Mouse (Mus musculus) MEL (cell line): ENCODE results near the gene Iqcf5. TPM values are rescaled to one million over a fixed set of nuclear protein-coding genes. Genes with fewer than 3 reads are reported as not detected.

Source experiments
- DNase-seq: peaks from one replicate; pipeline ENCODE4 v3.0.0; 2011; ENCODE audit warnings: low read depth, low spot score
- H3K27ac ChIP-seq: 2 replicates; pipeline ENCODE4 v1.5.1; 2012; ENCODE audit warnings: low read depth, mild to moderate bottlenecking, control low read depth, low read length, moderate library complexity; ENCODE audit not compliant: control insufficient read depth
- H3K27me3 ChIP-seq, 2 experiments: fragments of 150-350 bp in 1 of 2; sonication (generic) in 1 of 2; 2 replicates each; pipeline ENCODE4 v1.6.1; 2012; ENCODE audit warnings: low read length in 2 of 2, mild to moderate bottlenecking in 2 of 2, improper control_type of control experiment in 1 of 2, moderate library complexity in 1 of 2; ENCODE audit not compliant: insufficient read depth in 2 of 2, control insufficient read depth in 1 of 2
- H3K36me3 ChIP-seq, 2 experiments: 2 replicates each; pipeline ENCODE4 v1.6.1; 2012 to 2014; ENCODE audit warnings: low read length in 2 of 2, improper control_type of control experiment in 1 of 2, inconsistent platforms in 1 of 2, mild to moderate bottlenecking in 1 of 2; ENCODE audit not compliant: insufficient read depth in 2 of 2, control insufficient read depth in 1 of 2
- H3K4me1 ChIP-seq, 2 experiments: fragments of 150-350 bp in 1 of 2; sonication (generic) in 1 of 2; 2 replicates each; pipeline ENCODE4 v1.6.1; 2012; ENCODE audit warnings: low read length in 2 of 2, improper control_type of control experiment in 1 of 2, mild to moderate bottlenecking in 1 of 2; ENCODE audit not compliant: insufficient read depth in 2 of 2, control insufficient read depth in 1 of 2
- H3K4me3 ChIP-seq, 2 experiments: fragments of 150-350 bp in 1 of 2; sonication (generic) in 1 of 2; 2 replicates each; pipeline ENCODE4 v1.5.1; 2012; ENCODE audit warnings: low read depth in 2 of 2, low read length in 2 of 2, mild to moderate bottlenecking in 2 of 2, moderate library complexity in 2 of 2, control low read depth in 1 of 2, improper control_type of control experiment in 1 of 2; ENCODE audit not compliant: control insufficient read depth in 1 of 2, insufficient read depth in 1 of 2
- H3K79me2 ChIP-seq: 2 replicates; pipeline ENCODE4 v1.6.1; 2012; ENCODE audit warnings: mild to moderate bottlenecking, low read length, moderate library complexity; ENCODE audit not compliant: control insufficient read depth, poor library complexity, insufficient read depth
- H3K9ac ChIP-seq: 2 replicates; pipeline ENCODE4 v1.6.1; 2012; ENCODE audit warnings: low read depth, mild to moderate bottlenecking, control low read depth, low read length, moderate library complexity; ENCODE audit not compliant: control insufficient read depth, poor library complexity, severe bottlenecking
- H3K9me3 ChIP-seq: fragments of 150-350 bp; sonication (generic); replicated peaks from 2 replicates; pipeline ENCODE4 v1.6.1; 2012; ENCODE audit warnings: mild to moderate bottlenecking, low read length, improper control_type of control experiment, moderate library complexity; ENCODE audit not compliant: insufficient read depth
- BHLHE40 ChIP-seq: IDR thresholded peaks from 2 replicates; pipeline ENCODE4 v1.6.1; 2012; ENCODE audit warnings: low read depth, mild to moderate bottlenecking, inconsistent platforms, low read length, improper control_type of control experiment, borderline replicate concordance
- GATA1 ChIP-seq: IDR thresholded peaks from 2 replicates; pipeline ENCODE4 v1.6.1; 2011; ENCODE audit warnings: low read depth, low read length, improper control_type of control experiment
- MEF2A ChIP-seq: IDR thresholded peaks from 2 replicates; pipeline ENCODE4 v1.6.1; 2014; ENCODE audit warnings: low read depth, mild to moderate bottlenecking, inconsistent platforms, low read length, improper control_type of control experiment; ENCODE audit not compliant: poor library complexity, insufficient replicate concordance, severe bottlenecking; ENCODE audit errors: extremely low read depth
- RAD21 ChIP-seq: IDR thresholded peaks from 2 replicates; pipeline ENCODE4 v1.6.1; 2011; ENCODE audit warnings: mild to moderate bottlenecking, low read depth, low read length, improper control_type of control experiment
- TAL1 ChIP-seq: IDR thresholded peaks from 2 replicates; pipeline ENCODE4 v1.6.1; 2012; ENCODE audit warnings: mild to moderate bottlenecking, inconsistent platforms, low read length, moderate library complexity, mixed read lengths
- TBP ChIP-seq: IDR thresholded peaks from 2 replicates; pipeline ENCODE4 v1.8.0; 2011; ENCODE audit warnings: low read depth, low read length, improper control_type of control experiment
- USF1 ChIP-seq: IDR thresholded peaks from 2 replicates; pipeline ENCODE4 v1.6.1; 2014; ENCODE audit warnings: low read depth, mild to moderate bottlenecking, inconsistent platforms, low read length, improper control_type of control experiment, moderate library complexity
- polyA plus RNA-seq, 2 experiments: library from polyadenylated mRNA; stranded (reverse) in 1 of 2; unstranded in 1 of 2; fragments of >175 nt in 1 of 2; fragments of >200 nt in 1 of 2; gene quantifications; 2 replicates each; pipeline versions ENCODE4 v1.2.1 to v1.2.4; 2012; ENCODE audit warnings: low replicate concordance in 2 of 2, low read depth in 1 of 2; ENCODE audit not compliant: insufficient read length in 2 of 2, insufficient read depth in 1 of 2, missing spikeins in 1 of 2
- total RNA-seq: library from RNA; depleted of rRNA; stranded (reverse); fragments of 300-350 nt; gene quantifications from 2 replicates; pipeline ENCODE4 v1.2.3, GENCODE M21; 2012

The Iqcf5 gene
- total and polyA plus RNA-seq, 3 experiments: 0.81 to 1.5 TPM; not detected in 1

DNA sequence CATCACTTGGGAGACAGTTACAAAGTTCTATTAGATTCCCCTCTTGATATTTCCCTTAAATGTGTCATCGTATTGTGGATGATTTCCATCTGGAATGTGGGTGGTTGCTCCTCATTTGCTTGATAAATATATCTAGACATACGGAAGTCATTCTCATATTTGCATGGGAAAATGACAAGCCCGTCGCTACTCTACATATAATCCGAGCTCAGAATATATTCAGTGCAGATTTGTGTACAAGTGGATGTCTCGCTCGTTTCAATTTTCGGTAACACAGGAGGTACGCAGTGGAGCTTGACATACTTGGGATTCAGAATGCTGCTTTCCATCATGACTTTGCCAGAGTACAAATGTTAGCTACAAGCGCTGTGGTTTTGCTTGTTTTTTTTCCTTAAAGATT, 5.0 kb upstream of the Iqcf5 start:
- no peak for DNase-seq
- peaks cover 0 to 5% of the 10 kb centered on the region in 2 experiments; a peak in 2 of 4 replicates for H3K36me3 ChIP-seq
- TF ChIP-seq RAD21 (no peak), MEF2A (no peak)
- H3K27ac ChIP-seq: no peak overlapping the region
- peaks cover 3% of the 10 kb centered on the region in 2 experiments; a peak in 2 of 4 replicates for H3K27me3 ChIP-seq
- H3K79me2 ChIP-seq: no peaks in the 10 kb centered on the region
- H3K9ac ChIP-seq: no peak overlapping the region
- H3K4me3 ChIP-seq: no peak overlapping the region
- no peaks in the 10 kb centered on the region for H3K9me3 ChIP-seq
- H3K4me1 ChIP-seq: peaks cover 0 to 9% of the 10 kb centered on the region in 2 experiments; a peak in 2 of 4 replicates

DNA sequence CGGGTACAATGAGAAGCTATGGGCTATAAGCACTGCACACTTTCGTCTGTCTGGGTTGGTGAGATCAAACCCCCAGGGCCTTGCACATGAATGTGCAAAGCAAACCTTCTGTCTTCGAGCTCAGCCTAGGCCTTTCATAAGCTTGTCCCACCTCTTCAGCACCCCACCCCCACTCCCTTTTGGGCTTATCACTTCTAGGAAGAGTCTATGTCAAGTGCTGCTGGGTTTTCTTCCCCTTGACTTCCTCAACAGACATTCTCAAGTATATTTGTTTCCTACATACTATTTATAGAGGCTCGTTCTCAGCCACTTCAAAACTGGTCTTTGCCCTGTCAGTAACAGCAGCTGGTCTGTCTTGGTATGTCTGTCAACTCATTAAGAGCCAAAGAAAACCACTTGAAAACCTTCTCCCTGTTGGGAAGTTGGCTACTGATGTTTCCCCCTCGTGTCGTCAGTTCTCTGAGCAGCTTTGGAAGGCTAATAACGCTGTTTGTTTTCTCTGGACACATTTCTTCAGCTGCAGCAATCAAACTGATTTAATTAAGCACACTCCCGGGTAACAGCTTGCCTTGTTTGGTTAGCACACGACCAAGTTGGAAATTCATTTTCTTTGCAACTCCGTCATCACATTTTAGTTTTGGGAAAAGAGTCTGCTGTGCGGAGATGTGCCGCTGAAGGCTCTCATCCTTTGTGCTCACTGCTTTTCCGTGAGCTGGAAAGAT, 1.5 kb upstream of the Iqcf5 start:
- peak; percentile 76 for DNase-seq
- H3K27me3 ChIP-seq: peaks cover under 1 to 3% of the 10 kb centered on the region in 2 experiments; a peak in 2 of 4 replicates
- peaks cover 0 to 5% of the 10 kb centered on the region in 2 experiments; a peak in 2 of 4 replicates for H3K36me3 ChIP-seq
- no peak overlapping the region for H3K27ac ChIP-seq
- no peaks in the 10 kb centered on the region for H3K9me3 ChIP-seq
- TF ChIP-seq BHLHE40 (no peak), GATA1 (peak; percentile 54), TBP (no peak)
- H3K79me2 ChIP-seq: no peaks in the 10 kb centered on the region
- H3K4me1 ChIP-seq: peaks cover 0 to 9% of the 10 kb centered on the region in 2 experiments; a peak in 2 of 4 replicates
- H3K4me3 ChIP-seq: no peak overlapping the region
- 0 out of 2 replicates have a peak overlapping the region, but pooled peaks have one; percentile 15 for H3K9ac ChIP-seq

DNA sequence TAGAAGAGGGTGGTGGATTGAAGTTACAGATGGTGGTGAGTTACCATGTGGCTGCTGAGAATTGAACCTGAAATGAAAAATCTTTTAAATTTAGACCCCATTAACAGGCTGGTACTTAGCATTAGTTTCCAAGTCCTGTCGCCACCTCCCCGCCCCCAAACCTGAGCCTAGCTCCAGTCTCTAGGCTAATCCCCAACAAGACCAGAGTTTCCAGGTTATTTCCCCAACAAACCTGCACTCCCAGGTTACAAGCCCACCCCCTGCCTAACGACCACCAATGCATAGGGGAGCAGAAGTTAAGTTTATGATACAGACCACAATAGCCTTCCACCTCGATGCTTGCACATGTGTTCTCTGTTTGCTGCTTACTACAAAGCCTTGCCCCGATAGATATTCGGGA, 807 bp upstream of the Iqcf5 start:
- no peak overlapping the region for H3K27ac ChIP-seq
- no peak overlapping the region for H3K9ac ChIP-seq
- 0 out of 4 replicates have a peak, but pooled peaks cover 0 to 3% of the 10 kb centered on the region in 2 experiments for H3K27me3 ChIP-seq
- no peaks in the 10 kb centered on the region for H3K79me2 ChIP-seq
- no peaks in the 10 kb centered on the region for H3K9me3 ChIP-seq
- no peak for TF ChIP-seq TAL1
- TF ChIP-seq, all 39 proteins: peak for 0
- DNase-seq: no peak
- Histone ChIP-seq H3K4me1 (peaks cover 0 to 9% of the 10 kb centered on the region in 2 experiments; a peak in 2 of 4 replicates), H3K4me3 (no peak overlapping the region), H3K36me3 (peaks cover 0 to 5% of the 10 kb centered on the region in 2 experiments; a peak in 2 of 4 replicates)

DNA sequence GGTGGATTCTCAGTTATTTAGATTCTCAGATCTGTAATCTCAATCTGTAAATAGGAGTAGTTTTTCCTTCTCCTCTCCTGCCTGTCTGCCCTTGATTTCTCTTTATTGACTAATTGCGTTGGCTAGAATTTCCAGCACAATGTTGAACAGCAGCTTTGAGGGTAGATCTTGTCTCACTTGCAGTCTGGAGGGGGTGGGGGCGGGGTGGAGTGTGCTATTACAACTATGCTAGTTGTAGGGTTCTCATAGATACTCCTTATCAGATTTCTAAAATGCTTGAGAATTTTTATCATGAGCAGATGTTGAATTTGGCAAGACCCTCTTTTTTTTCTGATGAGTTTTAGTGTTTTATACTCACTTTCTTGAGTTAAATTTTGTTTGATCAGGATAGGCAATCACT, 5.1 kb downstream of the Iqcf5 start:
- no peak overlapping the region for H3K27ac ChIP-seq
- H3K9ac ChIP-seq: no peak overlapping the region
- peaks cover 0 to 8% of the 10 kb centered on the region in 2 experiments; a peak in 2 of 4 replicates for H3K36me3 ChIP-seq
- TF ChIP-seq GATA1 (peak; percentile 38; the same call in 1 of the 2 replicates), USF1 (no peak)
- H3K27me3 ChIP-seq: no peaks in the 10 kb centered on the region
- peak; percentile 19 for DNase-seq
- H3K4me1 ChIP-seq: peaks cover 0 to 11% of the 10 kb centered on the region in 2 experiments; a peak in 2 of 4 replicates
- H3K4me3 ChIP-seq: peak overlapping the region; percentile 25 to 28; a peak in 2 of 4 replicates
- H3K79me2 ChIP-seq: no peaks in the 10 kb centered on the region
- H3K9me3 ChIP-seq: no peaks in the 10 kb centered on the region
